Mouse (Mus musculus) heart, postnatal 0 days (tissue): ENCODE measurements around the gene Ttpal.

Experiments
- CTCF ChIP-seq: IDR thresholded peaks from 2 replicates; pipeline ENCODE4 v1.5.1; 2016; ENCODE audit warnings: antibody characterized with exemption, control low read depth, low read depth
- EP300 ChIP-seq: IDR thresholded peaks from 2 replicates; pipeline ENCODE4 v1.6.1; 2016; ENCODE audit warnings: antibody characterized with exemption, low read depth

DNA sequence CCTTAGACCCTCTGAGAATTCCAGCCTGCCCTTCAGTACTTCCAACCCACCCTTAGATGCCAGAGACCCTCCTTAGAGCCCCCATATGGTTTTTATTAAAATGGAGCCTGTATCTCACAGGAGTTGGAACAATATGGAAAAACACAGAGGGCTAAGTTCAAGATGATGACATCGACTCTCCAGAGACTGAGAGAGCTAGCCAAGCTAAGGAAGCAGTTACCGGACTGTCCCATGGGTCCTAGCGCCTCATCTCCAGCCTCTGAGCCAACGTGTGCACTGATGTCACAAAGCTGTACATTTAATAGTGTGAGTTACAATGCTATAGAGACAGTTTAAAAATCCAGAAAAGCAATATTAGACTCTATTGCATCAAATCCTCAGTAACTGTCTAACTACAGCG, 11.1 kb upstream of the Ttpal start:
- TF ChIP-seq CTCF (no peak), EP300 (no peak)
